Mouse (Mus musculus) midbrain, embryonic 15.5 days (tissue): Measurements from ENCODE around the gene Tjp2. TPM values are rescaled to one million over a fixed set of nuclear protein-coding genes. Genes with fewer than 3 reads are reported as not detected.

ENCODE experiments used
- ATAC-seq: fragments of 200-750 bp; cut with Nextera tagmentation; replicated peaks from 2 replicates; pipeline ENCODE4 v1.8.0; 2017; ENCODE audit warnings: moderate TSS enrichment
- H3K27ac ChIP-seq: fragments of 300-500 bp; sonication (generic); 2 replicates; pipeline ENCODE4 v1.5.1; 2015; ENCODE audit warnings: mild to moderate bottlenecking, inconsistent platforms
- H3K27me3 ChIP-seq: fragments of 300-500 bp; sonication (generic); replicated peaks from 2 replicates; pipeline ENCODE4 v1.6.1; 2015; ENCODE audit warnings: inconsistent platforms
- H3K36me3 ChIP-seq: fragments of 300-500 bp; sonication (generic); replicated peaks from 2 replicates; pipeline ENCODE4 v1.6.1; 2015; ENCODE audit warnings: inconsistent platforms
- H3K4me1 ChIP-seq: fragments of 300-500 bp; sonication (generic); 2 replicates; pipeline ENCODE4 v1.6.1; 2015; ENCODE audit warnings: inconsistent platforms
- H3K4me2 ChIP-seq: fragments of 300-500 bp; sonication (generic); 2 replicates; pipeline ENCODE4 v1.6.1; 2015; ENCODE audit warnings: inconsistent platforms, mild to moderate bottlenecking, moderate library complexity
- H3K4me3 ChIP-seq: fragments of 300-500 bp; sonication (generic); 2 replicates; pipeline ENCODE4 v1.5.1; 2015; ENCODE audit warnings: mild to moderate bottlenecking, inconsistent platforms
- H3K9ac ChIP-seq: fragments of 300-500 bp; sonication (generic); 2 replicates; pipeline ENCODE4 v1.6.1; 2015; ENCODE audit warnings: mild to moderate bottlenecking, inconsistent platforms
- H3K9me3 ChIP-seq: fragments of 300-500 bp; sonication (generic); 2 replicates; pipeline ENCODE4 v1.6.1; 2016; ENCODE audit warnings: inconsistent platforms
- WGBS: fragments of 180-500 bp; shearing (Covaris S2); methylation state at CpG from one replicate; pipeline ENCODE4 v1.1.7; 2015; ENCODE audit warnings: mixed read lengths; 5-methylcytosine and 5-hydroxymethylcytosine counted together
- polyA plus RNA-seq: library from polyadenylated mRNA; unstranded; fragments of >200 nt; fragmentation: Nextera tagmentation; extraction: Ambion mirVana; gene quantifications from 2 replicates; pipeline ENCODE4 v1.2.1, GENCODE M21; 2015

Gene Tjp2
- polyA plus RNA-seq, 1 experiment from 2014 or later = 14.4 TPM

GRCm38 (mm10) chr19:24137392-24137791 is 87.4 kb downstream of the Tjp2 start:
- no peak overlapping the region for H3K4me2 ChIP-seq
- no peaks in the 10 kb centered on the region for H3K36me3 ChIP-seq
- 79% methylated on average over 4 of the region's 4 CpGs for WGBS
- H3K4me3 ChIP-seq = no peak overlapping the region
- no peaks in the 10 kb centered on the region for H3K27me3 ChIP-seq
- peaks cover 16% of the 10 kb centered on the region for H3K4me1 ChIP-seq
- H3K9me3 ChIP-seq = no peaks in the 10 kb centered on the region
- no peak overlapping the region for H3K9ac ChIP-seq
- no peak for ATAC-seq
- no peak overlapping the region for H3K27ac ChIP-seq

GRCm38 (mm10) chr19:24134991-24135390 is 89.8 kb downstream of the Tjp2 start:
- no peak overlapping the region for H3K27ac ChIP-seq
- peaks cover 6% of the 10 kb centered on the region; the same call in 1 of the 2 replicates for H3K36me3 ChIP-seq
- peak overlapping the region; percentile 27; the same call in 1 of the 2 replicates for H3K9ac ChIP-seq
- H3K4me3 ChIP-seq = peak overlapping the region; percentile 34
- no peaks in the 10 kb centered on the region for H3K9me3 ChIP-seq
- H3K4me2 ChIP-seq = peak overlapping the region; percentile 46
- no peaks in the 10 kb centered on the region for H3K27me3 ChIP-seq
- peak; percentile 74; the same call in 1 of the 2 replicates for ATAC-seq
- H3K4me1 ChIP-seq = peaks cover 10% of the 10 kb centered on the region
- 35% methylated on average over 10 of the region's 10 CpGs for WGBS

- Histone ChIP-seq H3K36me3 (peaks cover 6% of the 10 kb centered on the region; the same call in 1 of the 2 replicates), H3K9ac (peak overlapping the region; percentile 27; the same call in 1 of the 2 replicates), H3K4me1 (peaks cover 10% of the 10 kb centered on the region), H3K27me3 (no peaks in the 10 kb centered on the region), H3K9me3 (no peaks in the 10 kb centered on the region), H3K4me3 (peak overlapping the region; percentile 34), H3K27ac (no peak overlapping the region), H3K4me2 (peak overlapping the region; percentile 46)
- WGBS = 74% methylated on average over 16 of the region's 16 CpGs
- ATAC-seq = peak; percentile 73
Measured at GRCm38 (mm10) chr19:24134144-24134911, 90.5 kb downstream of the Tjp2 start.

GRCm38 (mm10) chr19:24123534-24124290 is 101.1 kb downstream of the Tjp2 start:
- Histone ChIP-seq H3K4me2 (no peak overlapping the region), H3K27me3 (no peaks in the 10 kb centered on the region), H3K27ac (no peak overlapping the region), H3K4me1 (no peaks in the 10 kb centered on the region), H3K9me3 (no peaks in the 10 kb centered on the region), H3K9ac (no peak overlapping the region), H3K4me3 (no peak overlapping the region), H3K36me3 (no peaks in the 10 kb centered on the region)
- ATAC-seq = no peak
- 94% methylated on average over 8 of the region's 8 CpGs for WGBS

GRCm38 (mm10) chr19:24123087-24123486 is 101.7 kb downstream of the Tjp2 start:
- no peak for ATAC-seq
- Histone ChIP-seq H3K9me3 (no peaks in the 10 kb centered on the region), H3K9ac (no peak overlapping the region), H3K36me3 (no peaks in the 10 kb centered on the region), H3K4me3 (no peak overlapping the region), H3K27ac (no peak overlapping the region), H3K4me1 (no peaks in the 10 kb centered on the region), H3K4me2 (no peak overlapping the region), H3K27me3 (no peaks in the 10 kb centered on the region)
- WGBS = 93% methylated on average over 6 of the region's 6 CpGs

GRCm38 (mm10) chr19:24122647-24123046 is 102.2 kb downstream of the Tjp2 start:
- Histone ChIP-seq H3K27me3 (no peaks in the 10 kb centered on the region), H3K4me1 (no peaks in the 10 kb centered on the region), H3K9me3 (no peaks in the 10 kb centered on the region), H3K9ac (no peak overlapping the region), H3K36me3 (no peaks in the 10 kb centered on the region), H3K4me2 (no peak overlapping the region), H3K4me3 (no peak overlapping the region), H3K27ac (no peak overlapping the region)
- ATAC-seq = no peak
- WGBS = 95% methylated on average over 9 of the region's 9 CpGs

- Histone ChIP-seq H3K36me3 (no peaks in the 10 kb centered on the region), H3K9me3 (no peaks in the 10 kb centered on the region), H3K4me1 (no peaks in the 10 kb centered on the region), H3K27ac (no peak overlapping the region), H3K4me2 (no peak overlapping the region), H3K27me3 (no peaks in the 10 kb centered on the region), H3K9ac (no peak overlapping the region), H3K4me3 (no peak overlapping the region)
- no peak for ATAC-seq
- WGBS = 77% methylated on average over 4 of the region's 4 CpGs
Measured at GRCm38 (mm10) chr19:24120811-24121210, 104.0 kb downstream of the Tjp2 start.

GRCm38 (mm10) chr19:24118775-24119174 is 106.1 kb downstream of the Tjp2 start:
- 86% methylated on average over 9 of the region's 9 CpGs for WGBS
- no peaks in the 10 kb centered on the region for H3K36me3 ChIP-seq
- H3K4me2 ChIP-seq = no peak overlapping the region
- no peak for ATAC-seq
- H3K27me3 ChIP-seq = no peaks in the 10 kb centered on the region
- H3K9ac ChIP-seq = no peak overlapping the region
- no peaks in the 10 kb centered on the region for H3K9me3 ChIP-seq
- H3K27ac ChIP-seq = no peak overlapping the region
- H3K4me1 ChIP-seq = no peaks in the 10 kb centered on the region
- no peak overlapping the region for H3K4me3 ChIP-seq

GRCm38 (mm10) chr19:24111581-24111980 is 113.2 kb downstream of the Tjp2 start:
- Histone ChIP-seq H3K4me1 (no peaks in the 10 kb centered on the region), H3K4me3 (no peak overlapping the region), H3K36me3 (no peaks in the 10 kb centered on the region), H3K27me3 (no peaks in the 10 kb centered on the region), H3K9me3 (no peaks in the 10 kb centered on the region), H3K4me2 (no peak overlapping the region), H3K27ac (no peak overlapping the region), H3K9ac (no peak overlapping the region)
- no peak for ATAC-seq
- WGBS = 94% methylated on average over 7 of the region's 7 CpGs

GRCm38 (mm10) chr19:24107707-24108106 is 117.1 kb downstream of the Tjp2 start:
- Histone ChIP-seq H3K27ac (no peak overlapping the region), H3K9me3 (no peaks in the 10 kb centered on the region), H3K4me2 (no peak overlapping the region), H3K4me3 (no peak overlapping the region), H3K36me3 (no peaks in the 10 kb centered on the region), H3K4me1 (no peaks in the 10 kb centered on the region), H3K9ac (no peak overlapping the region), H3K27me3 (no peaks in the 10 kb centered on the region)
- 95% methylated on average over 12 of the region's 12 CpGs for WGBS
- ATAC-seq = no peak

- H3K36me3 ChIP-seq = no peaks in the 10 kb centered on the region
Measured at GRCm38 (mm10) chr19:24103802-24104201, 121.0 kb downstream of the Tjp2 start.

GRCm38 (mm10) chr19:24102562-24103126 is 122.2 kb downstream of the Tjp2 start:
- WGBS = 94% methylated on average over 10 of the region's 10 CpGs
- H3K27ac ChIP-seq = no peak overlapping the region
- H3K4me3 ChIP-seq = no peak overlapping the region
- H3K9me3 ChIP-seq = no peaks in the 10 kb centered on the region
- H3K36me3 ChIP-seq = no peaks in the 10 kb centered on the region
- H3K4me1 ChIP-seq = no peaks in the 10 kb centered on the region
- no peak overlapping the region for H3K4me2 ChIP-seq
- no peak for ATAC-seq
- no peak overlapping the region for H3K9ac ChIP-seq
- no peaks in the 10 kb centered on the region for H3K27me3 ChIP-seq

More at GRCm38 (mm10) chr19:24103802-24104201, 121.0 kb downstream of the Tjp2 start:
- no peak overlapping the region for H3K4me2 ChIP-seq
- ATAC-seq = no peak
- H3K9me3 ChIP-seq = no peaks in the 10 kb centered on the region
- no peaks in the 10 kb centered on the region for H3K27me3 ChIP-seq
- H3K4me1 ChIP-seq = no peaks in the 10 kb centered on the region
- WGBS = 84% methylated on average over 3 of the region's 3 CpGs
- H3K4me3 ChIP-seq = no peak overlapping the region
- no peak overlapping the region for H3K27ac ChIP-seq
- no peak overlapping the region for H3K9ac ChIP-seq
